In the genomic region with DNA sequence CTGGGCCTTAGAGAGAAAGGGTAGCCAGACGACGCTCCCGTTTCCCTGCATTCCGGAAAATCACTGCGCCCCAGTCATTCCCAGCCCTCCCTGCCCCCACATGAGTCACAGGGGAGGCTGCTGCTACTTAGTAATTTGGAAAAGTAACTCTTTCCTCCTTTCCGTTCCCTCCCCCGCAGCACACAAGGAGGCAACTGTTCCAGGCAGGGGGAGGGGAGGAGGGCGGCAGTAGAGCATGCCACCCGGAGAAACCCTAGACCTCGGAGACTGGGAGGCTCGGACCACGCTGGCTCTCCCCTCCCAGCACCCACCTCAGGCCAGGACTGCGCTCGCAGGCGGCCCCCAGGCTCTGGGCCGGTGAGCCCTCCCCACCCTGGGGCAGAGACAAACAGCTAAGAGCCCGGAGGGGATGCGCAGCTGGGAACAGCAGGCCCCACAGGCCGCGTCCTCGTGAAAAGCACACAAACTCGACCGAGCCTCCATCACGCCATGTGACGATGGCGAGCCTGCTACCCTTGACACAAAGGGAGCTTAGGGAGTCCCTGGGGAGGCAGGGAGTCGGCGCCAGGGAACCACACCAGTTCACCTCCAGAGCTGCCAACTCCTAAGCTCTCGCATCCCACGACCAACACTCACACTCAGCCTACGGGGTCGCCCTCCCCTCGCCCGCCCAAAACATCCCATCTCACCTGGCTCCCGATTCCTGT, we compare ENCODE assay signal across 8 mouse cellular contexts. TPM values are rescaled to one million over a fixed set of nuclear protein-coding genes. Genes with fewer than 3 reads are reported as not detected.
A peak's percentile ranks its signal among the peaks of the same experiment; 100 is the strongest.
DNase-seq lines count a peak whose midpoint lies in the region; ATAC-seq lines count a peak whose summit lies in the region.

No protein-coding gene starts in this region.

- H3K9me3 ChIP-seq in hindbrain, embryonic 13.5 days = no peaks in the 10 kb centered on the region

- no peaks in the 10 kb centered on the region for H3K27me3 ChIP-seq in hindbrain, embryonic 13.5 days

- peaks cover 20% of the 10 kb centered on the region for H3K36me3 ChIP-seq in hindbrain, embryonic 13.5 days

- ATAC-seq in hindbrain, embryonic 13.5 days (ENCODE audit: low FRiP score) = peak; percentile 11

- H3K4me3 ChIP-seq in hindbrain, embryonic 13.5 days = peak overlapping the region; percentile 95

- under 1% methylated on average over 29 of the region's 35 CpGs for WGBS in hindbrain, embryonic 13.5 days

- H3K4me1 ChIP-seq in hindbrain, embryonic 13.5 days (replicated peaks) = peaks cover 35% of the 10 kb centered on the region

- peak; percentile 92 for DNase-seq in MN1 (ENCODE audit: low spot score)
- DNase-seq in cerebellum, adult 8-10 months = peak; percentile 83
- DNase-seq in frontal cortex, postnatal 10 days (ENCODE audit: low spot score in 2 of 2) = peak; percentile 85 to 92
- peak; percentile 89 to 90 for DNase-seq in layer of hippocampus, postnatal 36 days
- DNase-seq in lung, postnatal 36 days = peak; percentile 91
- peak; percentile 92 to 94 for DNase-seq in right cerebral cortex, postnatal 10 days (ENCODE audit: low spot score in 2 of 2)
- DNase-seq in urinary bladder, postnatal 10 days (ENCODE audit: low spot score) = peak; percentile 49

- peak overlapping the region; percentile 93 for H3K4me2 ChIP-seq in hindbrain, embryonic 13.5 days

- peak overlapping the region; percentile 98 for H3K9ac ChIP-seq in hindbrain, embryonic 13.5 days

- H3K27ac ChIP-seq in hindbrain, embryonic 13.5 days = peak overlapping the region; percentile 100

RNA-seq across cellular contexts. Expression of gene Brd2, which starts 1.1 kb away (rescaled TPM):
- polyA plus RNA-seq in hindbrain, embryonic 13.5 days (2015; fragmentation: Nextera tagmentation; extraction: Ambion mirVana) = 127 and 129 TPM in 2 replicates
- 100 to 1,000 TPM; 182 to 193 TPM for total RNA-seq in layer of hippocampus, postnatal 36 days (2021)

RNA-seq across cellular contexts. Expression of gene H2-DMa, which starts 2.0 kb away (rescaled TPM):
- polyA plus RNA-seq in hindbrain, embryonic 13.5 days (2015; fragmentation: Nextera tagmentation; extraction: Ambion mirVana) = 14.4 and 16.9 TPM in 2 replicates
- total RNA-seq in layer of hippocampus, postnatal 36 days (2021) = 10 to 100 TPM; 26.7 to 31.7 TPM

RNA-seq across cellular contexts. Expression of gene H2-DMb2, which starts 21.8 kb away (rescaled TPM):
- polyA plus RNA-seq in hindbrain, embryonic 13.5 days (2015; fragmentation: Nextera tagmentation; extraction: Ambion mirVana) = 0.27 TPM in 2 replicates
- total RNA-seq in layer of hippocampus, postnatal 36 days (2021) = under 1 TPM; 0.67 to 0.96 TPM

RNA-seq across cellular contexts. Expression of gene H2-Oa, which starts 29.2 kb away (rescaled TPM):
- 0.18 TPM in 1 of 2 replicates, not detected in the other for polyA plus RNA-seq in hindbrain, embryonic 13.5 days (2015; fragmentation: Nextera tagmentation; extraction: Ambion mirVana)
- total RNA-seq in layer of hippocampus, postnatal 36 days (2021) = under 1 TPM; 0.35 to 0.42 TPM

RNA-seq across cellular contexts. Expression of gene H2-DMb1, which starts 31.5 kb away (rescaled TPM):
- 0.60 and 0.84 TPM in 2 replicates for polyA plus RNA-seq in hindbrain, embryonic 13.5 days (2015; fragmentation: Nextera tagmentation; extraction: Ambion mirVana)
- 1 to 10 TPM in 1 of 2 experiments, under 1 TPM in 1; 0.95 to 1.7 TPM for total RNA-seq in layer of hippocampus, postnatal 36 days (2021)

Comparison
In these comparisons a context has a peak if more than half of its experiments do, and no peak if none do; other contexts are left out.
1. Peak in every context shown above with its lines: DNase-seq, ATAC-seq, H3K4me3 ChIP-seq and H3K27ac ChIP-seq.